Mouse (Mus musculus) CD4-positive helper T cell, adult 2 months (primary cell): ENCODE results near the gene Gm5617.
"Not testable (repeated sequence)": the region's sequence is repeated elsewhere in the genome, so short reads cannot be mapped to it uniquely, and the experiment has no call there.

Experiments used
- DNase-seq: peaks from one replicate; pipeline ENCODE4 v3.0.0-alpha.2; 2012; ENCODE audit warnings: low read depth, missing footprints, low spot score

Gene Gm5617

DNA sequence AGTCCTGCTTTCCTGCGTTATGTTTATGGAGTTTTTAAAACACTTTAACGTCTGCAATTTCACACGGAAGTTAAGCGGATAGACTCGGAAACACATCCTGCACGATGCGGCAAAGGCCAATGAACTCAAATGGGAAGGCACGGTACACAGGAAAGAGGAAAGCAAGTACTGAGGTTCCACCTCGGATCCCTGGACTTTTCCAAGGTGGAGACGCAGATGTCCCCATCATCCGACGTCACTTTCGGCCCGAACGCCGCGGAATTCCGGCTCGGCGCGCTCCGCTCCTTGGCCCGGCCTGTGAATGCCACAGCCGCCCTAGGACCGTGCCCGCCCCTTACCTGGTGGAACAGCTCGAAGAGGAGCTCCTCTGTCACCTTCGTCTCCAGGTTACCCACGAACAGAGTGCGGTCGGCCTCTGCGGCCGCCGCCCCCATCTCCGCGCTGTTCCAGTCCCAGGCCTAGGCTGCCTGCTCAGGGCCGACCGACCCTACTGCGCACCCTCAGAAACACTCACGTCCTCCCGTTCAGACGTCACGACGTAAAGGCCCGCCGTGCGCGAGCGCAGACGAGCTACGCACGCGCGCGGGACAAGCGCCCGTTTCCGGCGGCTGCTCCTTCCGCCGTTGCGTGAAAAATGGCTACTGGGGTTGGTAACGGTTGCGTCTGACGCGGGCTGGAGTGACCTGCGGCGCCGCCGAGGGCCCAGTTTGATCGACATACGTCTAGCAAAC, at the start of gene Gm5617, which contains the start of gene Rbm7:
TSS of gene Gm5617 (plus strand) at position 626 of the 731 bp plus-strand sequence.
TSS of gene Rbm7 (minus strand) at position 483 of the 731 bp plus-strand sequence.
- DNase-seq = peak; percentile 98

DNA sequence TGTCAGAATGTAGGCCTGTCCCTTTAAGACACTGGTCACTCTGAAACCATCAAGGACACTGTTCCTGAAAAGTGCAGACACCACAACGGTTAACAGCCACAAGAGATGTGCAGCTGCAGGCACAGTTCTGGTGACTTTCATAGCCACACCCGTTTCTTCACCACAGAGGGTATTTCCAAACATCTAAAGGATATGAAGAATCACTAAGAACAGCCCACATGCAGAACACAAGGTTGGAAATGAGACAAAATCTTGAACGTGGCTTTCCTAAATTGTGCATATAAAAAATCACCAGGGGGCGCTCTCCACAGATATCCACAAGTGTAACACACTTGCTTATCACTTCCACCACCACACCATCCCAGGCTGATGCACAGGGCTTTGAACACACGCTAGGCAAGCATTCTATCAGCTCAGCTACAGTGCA, 47.4 kb upstream of the Gm5617 start:
- DNase-seq = peak; percentile 69

DNA sequence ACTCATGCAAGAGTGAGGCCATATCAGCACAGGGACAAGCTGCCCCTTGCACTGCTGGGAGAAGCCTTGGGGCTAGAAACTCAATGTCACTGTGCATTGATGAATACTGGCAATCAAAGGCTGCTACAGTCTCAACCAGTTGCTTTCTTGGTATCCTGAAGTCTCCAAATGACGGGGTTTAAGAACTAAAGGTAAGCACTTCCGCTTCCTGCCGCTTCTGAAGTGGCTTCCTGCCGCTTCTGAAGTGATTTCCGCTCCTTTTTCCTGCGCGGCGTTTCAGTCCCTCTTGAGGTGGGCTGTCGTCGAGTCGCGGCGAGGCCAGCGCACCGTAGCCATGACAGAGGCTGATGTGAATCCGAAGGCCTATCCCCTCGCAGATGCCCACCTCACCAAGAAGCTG, 45.2 kb upstream of the Gm5617 start:
- DNase-seq = peak; percentile 84

DNA sequence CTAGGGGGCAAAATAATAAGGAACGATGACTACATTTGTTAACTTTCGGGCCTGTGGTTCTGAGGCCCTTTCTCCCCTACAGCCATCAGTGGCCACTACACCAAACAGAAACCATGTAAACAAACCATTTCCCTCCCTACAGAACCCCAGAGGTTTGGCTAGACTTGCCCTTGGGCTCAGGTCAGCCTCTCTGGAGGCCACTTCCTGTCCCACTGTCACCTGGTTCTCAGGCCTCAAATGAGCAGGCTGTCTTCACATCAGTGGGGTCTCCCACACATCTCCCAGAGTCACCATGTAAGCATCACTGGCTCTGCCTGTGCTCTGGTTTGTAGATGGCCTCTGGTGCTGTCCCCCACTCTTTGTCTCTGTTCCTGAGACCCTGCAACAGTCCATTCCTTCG, 39.3 kb upstream of the Gm5617 start:
- no peak for DNase-seq

DNA sequence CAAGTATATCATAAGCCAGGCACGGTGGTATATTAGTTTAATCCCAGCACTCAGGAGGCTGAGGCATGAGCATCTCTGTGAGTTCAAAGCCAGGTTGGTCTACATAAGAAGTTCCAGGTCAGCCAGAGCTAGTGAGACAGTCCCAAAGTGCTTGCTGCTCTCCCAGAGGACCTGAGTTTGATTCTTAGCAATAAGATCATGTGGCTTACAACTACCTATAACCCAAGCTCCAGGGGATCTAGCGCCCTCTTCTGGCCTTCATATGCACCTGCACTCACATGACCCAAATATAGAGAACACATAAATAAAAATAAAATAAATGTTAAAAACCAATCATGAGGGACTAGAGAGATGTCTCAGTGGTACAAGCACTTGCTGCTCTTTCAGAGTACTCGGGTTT, 36.4 kb upstream of the Gm5617 start:
- DNase-seq = no peak

DNA sequence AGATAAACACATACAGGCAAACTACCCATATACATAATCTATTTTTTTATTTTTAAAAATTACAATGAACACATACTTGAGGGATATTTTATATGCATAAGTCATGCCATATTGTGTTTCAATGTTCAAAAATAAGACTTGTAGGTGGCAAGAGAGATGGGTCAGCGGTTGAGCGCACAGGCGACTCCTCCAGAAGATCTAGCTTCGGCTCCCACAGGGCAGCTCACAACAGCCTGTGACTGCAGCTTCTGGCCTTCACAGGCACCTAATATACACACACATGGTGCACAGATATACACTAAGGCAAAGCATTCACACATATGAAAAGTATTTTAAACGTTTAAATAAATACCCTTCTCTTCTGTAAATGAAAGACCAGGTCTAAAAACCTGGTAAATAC, 35.9 kb upstream of the Gm5617 start:
- no peak for DNase-seq

DNA sequence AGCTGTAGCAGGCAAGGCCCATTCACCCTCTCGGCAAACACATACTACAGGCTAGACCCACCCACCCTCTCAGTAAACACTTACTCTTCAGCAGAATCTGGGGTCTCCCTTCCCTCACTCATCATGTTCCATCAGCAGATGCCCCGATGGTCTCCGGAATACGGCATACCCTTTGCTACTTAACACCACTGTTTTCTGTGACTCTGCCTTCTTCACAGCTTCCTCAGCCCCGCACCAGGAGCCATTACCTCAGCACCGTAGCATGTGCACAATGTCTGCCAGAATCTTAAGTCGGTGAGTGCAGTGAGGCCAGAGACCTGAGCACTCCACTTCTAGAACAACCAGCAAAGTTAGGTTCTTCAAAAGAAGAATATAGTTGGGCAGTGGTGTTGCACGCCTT, 34.5 kb upstream of the Gm5617 start:
- DNase-seq = no peak

DNA sequence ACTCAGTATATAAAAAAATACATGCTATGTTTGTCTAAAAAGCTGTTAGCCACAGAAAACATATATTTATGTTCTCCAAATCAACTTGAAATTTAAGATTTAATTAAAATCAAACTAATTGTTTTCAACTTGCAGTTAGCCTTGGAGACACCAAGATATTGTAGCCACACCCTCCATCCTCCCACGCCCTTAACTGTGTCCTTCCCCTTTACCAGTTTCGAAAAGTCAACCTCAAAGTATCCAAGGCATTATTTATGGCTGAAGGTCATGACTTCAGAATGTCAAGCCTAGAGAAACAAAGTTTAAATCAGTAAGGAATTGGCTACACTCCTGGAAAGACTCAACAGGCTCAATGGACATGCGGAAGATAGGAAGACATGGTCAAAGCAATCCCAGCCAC, 33.7 kb upstream of the Gm5617 start:
- DNase-seq = no peak

DNA sequence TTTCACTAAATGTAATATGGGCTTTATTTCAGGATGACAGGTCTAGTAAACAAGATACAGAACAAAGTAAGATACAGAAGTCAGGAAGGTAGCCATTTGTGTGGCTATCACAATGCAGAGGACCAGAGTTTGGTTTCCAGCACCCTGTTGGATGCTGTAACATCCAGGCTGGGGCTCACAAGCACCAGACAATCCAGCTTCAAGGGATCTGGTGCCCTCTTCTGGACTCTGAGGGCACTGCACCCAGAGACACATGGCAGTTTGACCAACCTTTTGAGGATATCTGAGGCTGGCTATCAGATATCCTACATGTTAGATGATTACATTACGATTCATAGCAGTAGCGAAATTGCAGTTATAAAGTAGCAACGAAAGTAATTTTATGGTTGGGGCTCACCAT, 29.6 kb upstream of the Gm5617 start:
- DNase-seq = peak; percentile 23

DNA sequence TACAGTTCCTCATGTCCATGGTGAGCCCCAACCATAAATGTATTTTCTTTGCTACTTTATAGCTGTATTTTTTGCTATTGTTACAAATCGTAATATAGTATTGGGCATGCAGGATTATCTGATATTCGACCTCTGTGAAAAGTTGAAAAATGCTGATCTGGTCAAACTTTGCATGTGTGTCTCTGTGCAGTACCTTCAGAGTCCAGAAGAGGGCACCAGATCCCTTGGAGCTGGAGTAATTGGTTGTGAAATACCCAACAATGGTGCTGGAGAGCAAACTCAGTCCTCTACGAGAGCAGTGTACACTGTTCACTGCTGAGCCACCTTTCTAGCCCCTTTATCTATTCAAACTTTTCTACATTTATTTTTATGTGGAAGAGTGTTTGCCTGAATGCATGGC, 28.4 kb upstream of the Gm5617 start:
- DNase-seq = peak; percentile 67

DNA sequence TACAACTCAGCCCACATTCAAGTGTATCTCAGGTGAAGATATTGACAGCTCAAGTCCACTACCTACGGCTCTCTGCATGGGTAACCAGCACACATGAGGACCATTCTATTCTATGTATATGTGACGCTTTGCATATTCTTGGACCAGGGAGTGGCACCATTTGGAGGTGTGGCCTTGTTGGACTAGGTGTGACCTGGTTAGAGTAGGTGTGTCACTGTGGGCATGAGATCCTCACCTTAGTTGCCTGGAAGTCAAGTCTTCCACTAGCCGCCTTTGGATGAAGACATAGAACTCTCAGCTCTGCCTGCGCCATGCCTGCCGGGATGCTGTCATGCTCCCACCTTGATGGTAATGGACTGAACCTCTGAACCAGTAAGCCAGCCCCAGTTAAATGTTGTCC, 27.8 kb upstream of the Gm5617 start:
- not testable (repeated sequence) for DNase-seq

DNA sequence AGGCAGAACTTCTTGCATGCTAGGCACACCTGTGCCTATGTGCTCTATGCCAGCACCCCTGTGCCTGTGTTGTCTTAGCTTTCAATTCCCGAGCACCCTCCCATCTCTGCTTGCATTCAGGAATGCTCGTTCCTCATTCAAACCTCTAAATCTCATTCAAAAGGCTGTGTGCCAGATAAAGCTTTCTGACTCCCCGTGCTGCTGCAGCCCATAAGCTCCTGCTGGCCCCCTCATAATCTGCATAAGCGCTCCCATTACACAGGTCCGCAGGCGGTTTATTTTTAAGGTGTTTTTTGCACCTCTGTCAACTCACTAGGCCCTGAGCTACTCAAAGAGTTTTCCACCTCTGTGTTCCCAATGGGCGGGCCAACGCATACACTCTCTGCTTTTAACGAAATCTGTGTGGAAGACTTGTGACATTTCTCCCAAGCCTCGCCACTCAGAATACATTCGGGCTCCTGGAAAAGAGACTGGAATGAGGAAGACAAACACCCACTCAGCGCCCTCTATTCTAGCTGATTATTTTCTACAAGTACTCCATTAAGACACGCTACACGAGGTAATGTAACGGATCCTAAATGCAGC, 22.7 kb upstream of the Gm5617 start:
- no peak for DNase-seq

DNA sequence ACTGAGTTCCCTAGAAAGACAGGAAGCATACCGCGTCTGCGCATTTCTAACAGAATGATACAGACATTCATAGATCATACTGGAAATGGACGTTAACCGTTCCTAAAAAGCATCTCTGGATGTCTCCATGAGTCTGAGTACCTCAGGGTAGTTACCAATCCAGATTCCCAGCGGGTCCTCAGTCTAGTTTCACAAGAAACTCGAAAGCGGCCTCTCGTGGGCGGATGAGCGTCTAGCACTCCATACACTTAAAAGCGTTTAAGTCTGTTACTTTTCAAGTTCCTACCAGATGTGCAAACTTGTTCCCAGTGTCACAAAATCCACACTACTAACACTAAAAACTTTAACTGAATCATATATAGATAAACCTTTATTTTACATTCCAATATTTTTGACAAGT, 22.1 kb upstream of the Gm5617 start:
- DNase-seq = no peak

DNA sequence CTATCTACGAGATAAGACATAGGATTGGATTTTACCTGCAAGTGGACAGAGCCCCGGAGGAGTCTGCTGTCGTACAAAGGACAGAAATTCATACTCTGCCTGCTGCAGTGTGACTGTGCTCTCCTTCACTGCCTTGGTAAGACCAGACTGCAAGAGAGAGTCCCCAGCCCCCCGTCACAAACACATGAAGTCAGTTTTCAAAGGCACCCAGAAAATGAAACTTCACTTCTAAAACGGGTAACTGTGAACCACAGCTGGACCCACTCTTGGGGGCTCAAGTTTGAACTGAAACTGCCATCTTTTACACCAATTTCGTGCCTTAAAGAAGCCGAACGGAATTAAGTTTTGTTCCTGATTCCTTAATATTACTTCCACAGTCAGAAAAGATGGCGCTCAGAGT, 20.9 kb upstream of the Gm5617 start:
- no peak for DNase-seq

DNA sequence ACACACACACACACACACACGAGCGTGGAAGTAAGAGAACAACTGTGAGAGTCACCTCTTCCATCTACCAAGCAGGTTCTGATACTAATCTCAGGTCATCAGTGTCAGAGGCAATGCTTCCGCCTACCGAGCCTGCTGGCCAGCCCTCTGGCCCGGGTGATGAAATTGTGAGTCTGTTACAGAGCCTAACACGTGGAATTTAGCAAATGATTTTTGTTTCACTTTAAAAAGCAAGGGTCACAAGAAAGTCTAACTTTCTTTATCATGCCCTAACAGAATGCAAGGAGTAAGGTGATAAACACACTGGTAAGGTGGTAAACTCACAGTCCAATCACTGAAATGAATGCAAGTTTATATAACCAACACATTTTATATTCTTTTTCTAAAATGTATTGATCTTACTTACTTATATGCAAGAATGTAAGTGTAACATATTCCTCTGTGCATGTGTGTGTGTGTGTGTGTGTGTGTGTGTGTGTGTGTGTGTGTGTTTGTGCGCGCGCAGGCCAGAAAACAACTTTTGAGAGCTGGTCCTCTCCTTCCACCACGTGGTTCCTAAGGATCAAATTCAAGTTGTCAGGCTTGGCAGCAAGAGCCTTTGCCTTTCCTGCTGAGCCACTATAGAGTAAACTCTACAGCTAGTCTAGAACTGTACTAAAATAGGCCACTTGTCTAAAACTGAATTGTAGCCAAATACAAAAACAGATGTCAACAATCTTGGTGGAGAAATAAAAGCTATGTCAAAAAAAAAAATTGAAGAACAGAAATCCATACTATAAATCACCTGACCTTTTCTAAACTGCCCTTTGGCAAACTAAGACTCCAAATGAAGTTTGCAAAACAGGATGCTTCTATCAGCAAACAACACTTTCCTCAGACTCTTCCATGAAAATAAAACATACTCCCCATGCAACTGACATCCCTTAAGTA, 18.7 kb upstream of the Gm5617 start:
- no peak for DNase-seq

DNA sequence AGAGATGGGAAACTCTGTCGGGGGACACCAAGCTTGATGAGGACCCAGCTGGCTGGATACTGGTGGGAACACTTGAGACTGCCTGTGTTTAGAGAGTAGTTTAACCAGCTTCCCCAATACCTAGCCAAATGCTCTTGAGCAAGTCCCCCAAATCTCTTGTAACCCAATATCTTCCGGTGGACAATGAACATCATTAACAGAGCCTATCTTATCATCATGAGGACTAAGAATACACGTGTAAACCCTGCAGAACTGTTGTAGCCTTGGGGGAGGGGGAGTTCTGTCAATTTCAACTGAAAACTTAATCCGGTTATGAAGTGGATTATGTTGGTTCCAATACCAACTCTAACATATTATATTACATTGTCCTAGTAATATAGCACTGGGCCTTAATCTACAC, 16.4 kb upstream of the Gm5617 start:
- DNase-seq = no peak

DNA sequence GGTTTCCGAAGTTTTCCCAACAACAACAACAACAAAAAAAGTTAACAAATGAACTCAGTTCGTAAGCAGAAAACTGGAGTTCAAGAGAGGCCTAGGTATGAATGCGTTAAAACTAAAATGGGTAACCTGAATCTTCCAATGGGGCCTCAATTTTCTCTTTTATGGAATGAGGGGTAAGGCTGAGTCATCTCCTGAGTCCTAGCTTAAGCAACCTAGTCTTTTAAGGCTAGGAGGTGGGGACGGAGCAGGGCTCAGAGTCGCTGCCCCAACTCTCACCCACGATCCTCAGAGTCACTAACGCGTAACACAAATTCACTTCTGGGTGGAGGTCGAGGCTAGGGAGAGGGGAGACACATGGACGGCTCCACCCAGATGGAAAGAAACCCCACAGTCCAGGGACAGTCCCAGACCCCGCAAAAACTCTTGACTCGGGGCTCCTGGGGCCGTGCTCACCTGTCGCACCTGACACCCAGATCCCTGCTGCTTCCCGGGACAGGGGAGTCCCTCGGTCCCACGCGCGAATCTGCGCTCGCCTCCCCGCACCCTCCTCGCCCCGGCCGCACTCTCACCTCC, 15.3 kb upstream of the Gm5617 start:
- no peak for DNase-seq

DNA sequence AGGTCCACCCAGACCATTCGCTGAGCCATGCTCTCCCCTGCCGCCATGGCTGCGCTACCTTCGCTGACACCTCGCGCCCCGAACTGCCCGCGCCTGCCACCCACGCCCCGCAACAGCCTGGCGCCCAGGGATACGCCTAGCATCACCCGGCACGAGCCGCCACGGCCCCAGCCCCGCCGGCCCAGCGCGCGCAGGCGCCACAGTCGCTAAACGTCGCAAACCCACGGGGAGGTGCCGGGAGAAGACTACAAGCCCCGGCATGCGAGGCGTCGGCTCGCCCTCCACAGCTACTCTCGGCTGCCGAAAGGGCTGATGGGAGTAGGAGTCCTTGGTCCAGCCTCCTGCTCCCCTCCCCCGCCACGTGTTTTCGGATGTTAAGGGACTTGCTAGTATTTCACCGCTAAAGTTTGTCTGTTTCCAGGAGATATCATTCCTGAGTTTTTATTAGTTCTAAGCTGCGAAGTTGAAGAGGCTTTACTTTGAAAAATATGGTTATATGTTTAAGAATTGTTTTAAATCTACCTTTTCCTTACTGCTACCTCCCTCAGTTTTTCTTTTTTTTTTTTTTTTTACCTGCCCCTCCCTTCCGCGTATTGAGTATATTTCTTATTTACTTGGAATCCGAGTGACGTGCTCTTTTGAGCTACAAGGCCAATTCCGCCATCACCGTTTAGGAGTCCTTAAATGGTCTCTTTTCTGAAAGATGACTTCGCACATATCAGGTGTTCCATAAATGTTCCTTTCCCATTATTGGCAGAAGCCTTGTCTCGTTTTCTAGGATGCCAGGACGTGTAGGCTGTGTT, 14.6 kb upstream of the Gm5617 start, which contains the start of gene Rexo2:
TSS of gene Rexo2 (minus strand) at position 213 of the 803 bp plus-strand sequence.
- peak; percentile 97 for DNase-seq

DNA sequence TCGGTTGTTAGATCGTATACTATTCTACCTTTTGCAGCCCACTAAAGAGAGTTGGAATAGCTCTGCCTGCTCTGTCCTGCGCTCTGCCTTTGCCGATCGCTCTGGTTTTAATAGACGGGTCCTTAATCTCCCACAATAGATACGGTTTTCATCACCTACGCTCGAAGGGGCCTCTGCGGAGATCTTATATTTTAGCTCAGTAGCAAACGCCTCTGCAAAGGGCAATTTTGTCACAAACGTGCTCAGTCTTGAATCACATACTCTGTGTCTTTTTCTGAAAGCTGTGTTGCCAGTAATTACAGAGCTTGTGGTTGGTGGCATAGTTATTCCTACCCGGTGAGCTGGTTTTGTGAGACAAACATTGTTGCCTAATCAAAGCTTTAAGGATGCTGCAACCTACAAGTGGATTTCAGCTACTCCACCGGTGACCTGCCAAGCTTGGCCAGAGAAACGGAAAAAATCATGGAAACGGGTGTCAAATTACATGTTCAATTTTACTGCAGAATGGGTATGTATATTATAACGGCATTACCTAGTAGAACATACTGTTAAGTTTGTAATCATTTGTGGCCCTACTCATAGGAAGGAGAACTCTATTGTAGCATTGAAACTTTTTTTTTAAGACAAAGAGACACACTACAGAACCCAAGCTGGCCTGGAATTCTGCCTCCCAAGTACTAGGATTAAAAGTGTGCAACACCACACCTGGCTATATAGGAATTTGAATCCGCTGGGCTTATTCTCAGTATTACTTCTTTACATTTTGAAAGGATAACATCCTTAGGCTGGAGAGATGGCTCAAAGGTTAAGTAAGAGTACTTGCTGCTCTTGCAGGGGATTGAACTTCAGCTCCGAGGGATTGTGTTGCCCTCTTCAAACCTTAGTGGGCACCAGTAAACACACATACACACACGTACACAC, 13.8 kb upstream of the Gm5617 start:
- no peak for DNase-seq

DNA sequence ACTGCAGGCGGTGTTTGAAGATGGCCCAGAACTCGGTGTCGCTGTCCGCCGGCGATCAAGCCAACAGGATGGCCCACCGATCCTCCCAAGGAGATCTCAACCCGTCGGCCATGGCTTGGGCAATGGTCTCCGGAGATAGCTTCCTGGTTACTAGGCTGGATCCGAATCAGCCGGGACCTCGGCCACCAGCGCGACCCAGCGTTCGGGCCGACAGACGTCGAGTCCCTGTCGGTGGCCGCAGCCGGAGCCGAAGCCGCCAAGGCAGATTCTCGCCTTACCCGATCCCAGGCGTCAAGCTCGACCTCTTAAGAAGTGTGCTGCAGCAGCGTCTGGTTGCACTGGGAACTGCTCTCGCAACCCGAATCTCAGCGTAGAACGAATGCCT, 298 bp downstream of the Gm5617 start:
- DNase-seq = no peak
